ENCODE assay signal across 8 mouse cellular contexts in the genomic region with DNA sequence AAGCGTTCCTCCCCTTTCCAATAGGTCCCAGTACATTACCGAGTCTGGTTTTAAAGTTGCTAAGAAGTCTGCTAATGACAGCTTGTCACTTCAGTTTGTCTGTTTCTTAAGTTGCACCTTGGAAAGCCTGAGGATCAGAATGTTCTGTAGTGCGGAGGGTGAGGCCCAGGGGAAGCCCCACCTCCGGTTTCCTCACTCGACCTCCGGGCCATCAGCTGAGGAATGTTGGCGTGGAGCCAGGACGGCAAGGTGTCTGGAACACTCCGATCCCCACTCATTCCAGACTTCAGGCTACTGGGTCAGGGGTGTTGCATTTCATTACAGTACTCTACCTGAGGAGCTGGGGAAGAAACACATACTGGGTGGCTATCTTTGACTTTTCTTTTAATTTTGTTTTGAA.
A peak's percentile ranks its signal among the peaks of the same experiment; 100 is the strongest.
DNase-seq lines count a peak whose midpoint lies in the region; ATAC-seq and TF ChIP-seq lines count a peak whose summit lies in the region.

No protein-coding gene starts in this region.

- no peaks in the 10 kb centered on the region for H3K36me3 ChIP-seq in intestine, embryonic 15.5 days
- peaks cover 7% of the 10 kb centered on the region; the same call in 1 of the 2 replicates for H3K36me3 ChIP-seq in lung, embryonic 15.5 days
- H3K36me3 ChIP-seq in forebrain, postnatal 0 days (ENCODE audit: insufficient read depth), result peaks cover 4% of the 10 kb centered on the region
- peaks cover 10% of the 10 kb centered on the region for H3K36me3 ChIP-seq in hindbrain, embryonic 10.5 days

- peak; percentile 31 for DNase-seq in adrenal gland, adult 8-10 months
- peak; percentile 95 for DNase-seq in gastrocnemius, adult 2 months
- peak; percentile 68 to 85 for DNase-seq in urinary bladder, postnatal 4 days (ENCODE audit: low spot score in 2 of 2)
- DNase-seq in forebrain, postnatal 0 days, result no peak
- DNase-seq in hindbrain, embryonic 10.5 days (ENCODE audit: low spot score), result no peak
- no peak for DNase-seq in right cerebral cortex, adult 2 months (ENCODE audit: low spot score in 2 of 2)

- no peak overlapping the region for H3K9ac ChIP-seq in intestine, embryonic 15.5 days
- H3K9ac ChIP-seq in lung, embryonic 15.5 days, result no peak overlapping the region
- H3K9ac ChIP-seq in forebrain, postnatal 0 days, result no peak overlapping the region

- no peaks in the 10 kb centered on the region for H3K27me3 ChIP-seq in intestine, embryonic 15.5 days (replicated peaks)
- no peaks in the 10 kb centered on the region for H3K27me3 ChIP-seq in lung, embryonic 15.5 days
- H3K27me3 ChIP-seq in forebrain, postnatal 0 days (ENCODE audit: insufficient read depth, low read length), result no peaks in the 10 kb centered on the region
- no peaks in the 10 kb centered on the region for H3K27me3 ChIP-seq in hindbrain, embryonic 10.5 days (ENCODE audit: insufficient read depth, poor library complexity, severe bottlenecking)

- peak overlapping the region; percentile 87 for H3K27ac ChIP-seq in gastrocnemius, adult 2 months
- no peak overlapping the region for H3K27ac ChIP-seq in intestine, embryonic 15.5 days
- H3K27ac ChIP-seq in lung, embryonic 15.5 days, result peak overlapping the region; percentile 32
- H3K27ac ChIP-seq in forebrain, postnatal 0 days (ENCODE audit: low read depth, low read length), result no peak overlapping the region
- H3K27ac ChIP-seq in hindbrain, embryonic 10.5 days, result no peak overlapping the region

- H3K9me3 ChIP-seq in intestine, embryonic 15.5 days, result no peaks in the 10 kb centered on the region
- no peaks in the 10 kb centered on the region for H3K9me3 ChIP-seq in lung, embryonic 15.5 days
- H3K9me3 ChIP-seq in forebrain, postnatal 0 days (ENCODE audit: low read length), result no peaks in the 10 kb centered on the region
- H3K9me3 ChIP-seq in hindbrain, embryonic 10.5 days, result no peaks in the 10 kb centered on the region

- no peak for TF ChIP-seq CTCF in gastrocnemius, adult 2 months (IDR thresholded peaks at IDR 0.05)
- TF ChIP-seq CTCF in forebrain, postnatal 0 days (IDR thresholded peaks at IDR 0.05; ENCODE audit: low read depth), result no peak

- no peak overlapping the region for H3K4me2 ChIP-seq in intestine, embryonic 15.5 days (replicated peaks)
- no peak overlapping the region for H3K4me2 ChIP-seq in lung, embryonic 15.5 days
- H3K4me2 ChIP-seq in forebrain, postnatal 0 days (ENCODE audit: low read depth), result no peak overlapping the region

- peak overlapping the region; percentile 36; the same call in 1 of the 2 replicates for H3K4me3 ChIP-seq in gastrocnemius, adult 2 months
- no peak overlapping the region for H3K4me3 ChIP-seq in intestine, embryonic 15.5 days (replicated peaks)
- H3K4me3 ChIP-seq in lung, embryonic 15.5 days, result no peak overlapping the region
- no peak overlapping the region for H3K4me3 ChIP-seq in forebrain, postnatal 0 days (ENCODE audit: low read depth, low read length)
- H3K4me3 ChIP-seq in hindbrain, embryonic 10.5 days, result no peak overlapping the region

- peaks cover 4% of the 10 kb centered on the region; the same call in 1 of the 2 replicates for H3K4me1 ChIP-seq in intestine, embryonic 15.5 days (replicated peaks)
- H3K4me1 ChIP-seq in lung, embryonic 15.5 days, result peaks cover 8% of the 10 kb centered on the region
- H3K4me1 ChIP-seq in forebrain, postnatal 0 days (ENCODE audit: insufficient read depth), result no peaks in the 10 kb centered on the region
- H3K4me1 ChIP-seq in hindbrain, embryonic 10.5 days (replicated peaks), result no peaks in the 10 kb centered on the region

- peak; percentile 87 for ATAC-seq in intestine, embryonic 15.5 days
- peak; percentile 80 for ATAC-seq in lung, embryonic 15.5 days (ENCODE audit: borderline replicate concordance, extremely low read depth, low FRiP score, low TSS enrichment)
- no peak for ATAC-seq in forebrain, postnatal 0 days

- intact Hi-C loops in gastrocnemius, adult 2 months (cut with DNase I), result no loop called here

- WGBS in intestine, embryonic 15.5 days, result 33% methylated on average over 9 of the region's 9 CpGs
- 21% methylated on average over 9 of the region's 9 CpGs for WGBS in lung, embryonic 15.5 days
- WGBS in forebrain, postnatal 0 days, result 73% methylated on average over 9 of the region's 9 CpGs
- 84% methylated on average over 9 of the region's 9 CpGs for WGBS in hindbrain, embryonic 10.5 days

Comparison
In these comparisons a context has a peak if more than half of its experiments do, and no peak if none do; other contexts are left out.
1. DNase-seq: peak in adrenal gland, adult 8-10 months (single experiment), gastrocnemius, adult 2 months (single experiment) and urinary bladder, postnatal 4 days (2 of 2); none in forebrain, postnatal 0 days (single experiment), hindbrain, embryonic 10.5 days (single experiment) and right cerebral cortex, adult 2 months (0 of 2).
2. H3K27ac ChIP-seq: peak in gastrocnemius, adult 2 months (single experiment) and lung, embryonic 15.5 days (single experiment); none in intestine, embryonic 15.5 days (single experiment), forebrain, postnatal 0 days (single experiment) and hindbrain, embryonic 10.5 days (single experiment).